Mouse (Mus musculus): ENCODE data around the gene Grik4. TPM values are rescaled to one million over a fixed set of nuclear protein-coding genes. Genes with fewer than 3 reads are reported as not detected.

The Grik4 gene
- total and polyA plus RNA-seq, 2 experiments from 2014 or later = 7.7 to 11.9 TPM

DNA sequence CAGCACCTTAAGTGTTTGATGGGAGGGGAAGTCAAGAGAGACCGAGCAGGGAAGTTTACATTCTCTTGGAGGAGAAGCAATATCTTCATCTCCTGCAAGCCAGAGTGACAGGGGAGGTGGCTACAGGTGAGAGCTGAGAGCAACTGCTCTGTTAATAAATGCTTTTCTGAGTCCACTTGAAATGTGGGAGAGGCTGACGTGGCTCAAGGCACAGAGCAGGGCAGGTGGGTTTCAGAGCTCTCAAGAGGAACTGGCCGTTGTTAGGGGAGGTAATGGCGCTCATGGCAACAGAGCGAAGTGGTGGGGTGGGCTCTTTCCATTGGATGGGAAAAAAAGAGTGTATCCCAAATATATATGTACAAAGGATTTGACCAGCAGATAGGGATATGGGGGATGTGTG, 242.6 kb downstream of the Grik4 start:
- H3K4me1 ChIP-seq (ENCODE audit: insufficient read depth) = 0 out of 2 replicates have a peak, but pooled peaks cover 4% of the 10 kb centered on the region
- DNase-seq (no peak), ATAC-seq (no peak)
- no peaks in the 10 kb centered on the region for H3K36me3 ChIP-seq (ENCODE audit: insufficient read depth)
- no peak for TF ChIP-seq CTCF (IDR thresholded peaks at IDR 0.05; ENCODE audit: low read depth)
- H3K9me3 ChIP-seq (ENCODE audit: low read length) = no peaks in the 10 kb centered on the region
- no peak overlapping the region for H3K4me2 ChIP-seq (ENCODE audit: low read depth)
- WGBS = 88% methylated on average over 5 of the region's 5 CpGs
- no peak overlapping the region for H3K9ac ChIP-seq
- no peak overlapping the region for H3K4me3 ChIP-seq (ENCODE audit: low read depth, low read length)
- H3K27ac ChIP-seq (ENCODE audit: low read depth, low read length) = no peak overlapping the region
- no peaks in the 10 kb centered on the region for H3K27me3 ChIP-seq (ENCODE audit: insufficient read depth, low read length)

GRCm38 (mm10) chr9:42693024-42693423, 251.3 kb downstream of the Grik4 start:
- ATAC-seq (peak; percentile 23; the same call in 1 of the 2 replicates), DNase-seq (no peak)
- Histone ChIP-seq H3K27me3 (ENCODE audit: insufficient read depth, low read length) (no peaks in the 10 kb centered on the region), H3K4me1 (ENCODE audit: insufficient read depth) (no peaks in the 10 kb centered on the region), H3K4me3 (ENCODE audit: low read depth, low read length) (no peak overlapping the region), H3K36me3 (ENCODE audit: insufficient read depth) (no peaks in the 10 kb centered on the region), H3K27ac (ENCODE audit: low read depth, low read length) (no peak overlapping the region), H3K9me3 (ENCODE audit: low read length) (no peaks in the 10 kb centered on the region), H3K4me2 (ENCODE audit: low read depth) (no peak overlapping the region), H3K9ac (no peak overlapping the region)
- TF ChIP-seq CTCF (IDR thresholded peaks at IDR 0.05; ENCODE audit: low read depth) = no peak
- 73% methylated on average over 8 of the region's 8 CpGs for WGBS

GRCm38 (mm10) chr9:42688143-42688542, 256.1 kb downstream of the Grik4 start:
- Histone ChIP-seq H3K4me2 (ENCODE audit: low read depth) (no peak overlapping the region), H3K4me1 (ENCODE audit: insufficient read depth) (no peaks in the 10 kb centered on the region), H3K36me3 (ENCODE audit: insufficient read depth) (no peaks in the 10 kb centered on the region), H3K27ac (ENCODE audit: low read depth, low read length) (no peak overlapping the region), H3K9me3 (ENCODE audit: low read length) (no peaks in the 10 kb centered on the region), H3K4me3 (ENCODE audit: low read depth, low read length) (no peak overlapping the region), H3K27me3 (ENCODE audit: insufficient read depth, low read length) (no peaks in the 10 kb centered on the region), H3K9ac (no peak overlapping the region)
- ATAC-seq (no peak), DNase-seq (peak; percentile 58)
- 31% methylated on average over 4 of the region's 4 CpGs for WGBS
- peak; percentile 80 for TF ChIP-seq CTCF (IDR thresholded peaks at IDR 0.05; ENCODE audit: low read depth)

DNA sequence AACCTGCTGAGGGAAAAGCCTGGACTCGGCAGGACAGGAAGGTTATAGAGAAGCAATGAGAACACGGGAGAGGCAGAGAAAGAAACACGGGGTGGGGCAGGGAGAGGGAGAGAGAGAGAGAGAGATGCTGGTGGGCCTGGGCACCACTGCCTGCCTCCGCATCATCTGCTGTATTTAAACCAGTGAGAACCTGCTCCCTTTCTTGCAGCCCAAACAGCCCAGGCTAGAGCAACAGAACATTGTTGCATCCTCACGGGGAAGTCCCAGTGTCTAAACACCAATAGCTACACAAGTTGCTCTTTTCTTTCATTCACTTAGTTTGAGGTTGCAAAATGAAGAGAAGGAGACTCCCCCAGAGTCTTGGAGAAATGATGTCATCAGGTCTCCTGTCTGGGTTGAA, 258.2 kb downstream of the Grik4 start:
- WGBS = 86% methylated on average over 5 of the region's 5 CpGs
- no peak overlapping the region for H3K9ac ChIP-seq
- H3K36me3 ChIP-seq (ENCODE audit: insufficient read depth) = no peaks in the 10 kb centered on the region
- no peaks in the 10 kb centered on the region for H3K4me1 ChIP-seq (ENCODE audit: insufficient read depth)
- DNase-seq = no peak
- H3K4me3 ChIP-seq (ENCODE audit: low read depth, low read length) = no peak overlapping the region
- ATAC-seq = no peak
- H3K27ac ChIP-seq (ENCODE audit: low read depth, low read length) = no peak overlapping the region
- H3K27me3 ChIP-seq (ENCODE audit: insufficient read depth, low read length) = no peaks in the 10 kb centered on the region
- no peaks in the 10 kb centered on the region for H3K9me3 ChIP-seq (ENCODE audit: low read length)
- H3K4me2 ChIP-seq (ENCODE audit: low read depth) = no peak overlapping the region
- no peak for TF ChIP-seq CTCF (IDR thresholded peaks at IDR 0.05; ENCODE audit: low read depth)

DNA sequence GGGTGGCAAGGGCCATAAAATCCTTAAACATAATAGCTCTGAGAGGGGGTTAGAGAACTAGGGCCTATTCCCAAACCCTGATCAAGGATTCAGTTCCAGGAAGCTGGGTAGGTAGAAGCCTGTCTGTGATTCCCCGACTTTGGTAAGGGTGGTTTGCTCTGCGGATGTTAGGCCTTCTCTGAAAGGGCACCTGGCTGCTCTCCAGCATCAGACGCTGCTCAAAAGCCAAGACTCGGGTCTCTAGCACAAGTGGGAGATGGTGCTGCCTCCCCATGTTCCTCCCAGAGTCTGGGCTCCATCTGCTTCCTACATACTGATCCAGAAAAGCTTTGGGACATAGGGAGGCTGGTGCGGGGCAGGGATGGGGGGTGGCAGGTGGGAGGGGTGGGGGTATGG, 270.3 kb downstream of the Grik4 start:
- no peaks in the 10 kb centered on the region for H3K36me3 ChIP-seq (ENCODE audit: insufficient read depth)
- no peak overlapping the region for H3K27ac ChIP-seq (ENCODE audit: low read depth, low read length)
- no peak overlapping the region for H3K9ac ChIP-seq
- 56% methylated on average over 5 of the region's 5 CpGs for WGBS
- DNase-seq (no peak), ATAC-seq (no peak)
- no peaks in the 10 kb centered on the region for H3K9me3 ChIP-seq (ENCODE audit: low read length)
- no peak for TF ChIP-seq CTCF (IDR thresholded peaks at IDR 0.05; ENCODE audit: low read depth)
- no peak overlapping the region for H3K4me3 ChIP-seq (ENCODE audit: low read depth, low read length)
- no peaks in the 10 kb centered on the region for H3K4me1 ChIP-seq (ENCODE audit: insufficient read depth)
- no peak overlapping the region for H3K4me2 ChIP-seq (ENCODE audit: low read depth)
- H3K27me3 ChIP-seq (ENCODE audit: insufficient read depth, low read length) = no peaks in the 10 kb centered on the region

GRCm38 (mm10) chr9:42673385-42674016, 270.8 kb downstream of the Grik4 start:
- H3K4me3 ChIP-seq (ENCODE audit: low read depth, low read length) = no peak overlapping the region
- H3K9me3 ChIP-seq (ENCODE audit: low read length) = no peaks in the 10 kb centered on the region
- H3K27me3 ChIP-seq (ENCODE audit: insufficient read depth, low read length) = no peaks in the 10 kb centered on the region
- no peaks in the 10 kb centered on the region for H3K4me1 ChIP-seq (ENCODE audit: insufficient read depth)
- DNase-seq = no peak
- H3K27ac ChIP-seq (ENCODE audit: low read depth, low read length) = no peak overlapping the region
- no peak for TF ChIP-seq CTCF (IDR thresholded peaks at IDR 0.05; ENCODE audit: low read depth)
- no peak overlapping the region for H3K9ac ChIP-seq
- WGBS = 72% methylated on average over 12 of the region's 12 CpGs
- no peak for ATAC-seq
- H3K36me3 ChIP-seq (ENCODE audit: insufficient read depth) = no peaks in the 10 kb centered on the region
- no peak overlapping the region for H3K4me2 ChIP-seq (ENCODE audit: low read depth)

DNA sequence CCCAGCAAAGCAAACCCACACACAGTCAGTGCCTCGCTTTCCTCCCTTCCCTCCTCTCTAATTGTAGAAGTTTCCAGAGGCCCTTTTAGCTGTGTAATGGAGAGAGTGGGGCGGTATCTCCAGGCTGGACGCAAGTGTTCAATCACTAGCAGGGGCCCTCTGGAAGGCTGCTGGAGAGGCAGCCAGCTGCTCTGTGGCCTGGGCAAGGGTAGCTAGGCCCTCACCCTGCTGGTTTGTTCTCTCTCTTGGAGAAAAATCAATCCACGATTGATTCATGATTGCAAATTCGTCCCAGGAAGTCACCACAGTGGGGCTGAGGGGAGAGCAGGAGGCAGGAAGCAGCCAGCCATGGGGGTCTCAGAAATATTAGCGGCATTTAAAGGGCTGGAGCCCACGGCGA, 271.3 kb downstream of the Grik4 start:
- no peaks in the 10 kb centered on the region for H3K36me3 ChIP-seq (ENCODE audit: insufficient read depth)
- H3K9ac ChIP-seq = no peak overlapping the region
- no peaks in the 10 kb centered on the region for H3K9me3 ChIP-seq (ENCODE audit: low read length)
- DNase-seq (no peak), ATAC-seq (no peak)
- H3K27me3 ChIP-seq (ENCODE audit: insufficient read depth, low read length) = no peaks in the 10 kb centered on the region
- H3K27ac ChIP-seq (ENCODE audit: low read depth, low read length) = no peak overlapping the region
- WGBS = 82% methylated on average over 8 of the region's 8 CpGs
- H3K4me1 ChIP-seq (ENCODE audit: insufficient read depth) = no peaks in the 10 kb centered on the region
- TF ChIP-seq CTCF (IDR thresholded peaks at IDR 0.05; ENCODE audit: low read depth) = no peak
- no peak overlapping the region for H3K4me3 ChIP-seq (ENCODE audit: low read depth, low read length)
- H3K4me2 ChIP-seq (ENCODE audit: low read depth) = no peak overlapping the region

All from forebrain, postnatal 0 days (tissue).